Mouse (Mus musculus) CH12.LX (cell line): ENCODE results near the gene Fermt2. TPM values are rescaled to one million over a fixed set of nuclear protein-coding genes. Genes with fewer than 3 reads are reported as not detected.

Experiments
- DNase-seq: peaks from one replicate; pipeline ENCODE4 v3.0.0-alpha.2; 2013; ENCODE audit errors: extremely low read depth
- H3K27ac ChIP-seq: 2 replicates; pipeline ENCODE4 v1.5.1; 2012; ENCODE audit warnings: low read depth, mild to moderate bottlenecking, control low read depth, moderate library complexity; ENCODE audit not compliant: insufficient read depth
- H3K27me3 ChIP-seq: replicated peaks from 2 replicates; pipeline ENCODE3; 2012; ENCODE audit warnings: inconsistent platforms
- H3K36me3 ChIP-seq, 2 experiments: replicated peaks in 1 of 2; 2 replicates each; pipeline versions ENCODE3 to v1.6.1; 2012; ENCODE audit warnings: inconsistent platforms in 1 of 2, low read length in 1 of 2, mild to moderate bottlenecking in 1 of 2, mixed read lengths in 1 of 2, moderate library complexity in 1 of 2; ENCODE audit not compliant: control insufficient read depth in 1 of 2, insufficient read depth in 1 of 2
- H3K4me1 ChIP-seq, 2 experiments: 2 replicates each; pipeline ENCODE4 v1.6.1; 2012; ENCODE audit warnings: inconsistent platforms in 1 of 2, moderate library complexity in 1 of 2; ENCODE audit not compliant: insufficient read depth in 2 of 2, control insufficient read depth in 1 of 2
- H3K4me2 ChIP-seq: 2 replicates; pipeline ENCODE4 v1.6.1; 2012; ENCODE audit warnings: low read depth, mild to moderate bottlenecking, control low read depth; ENCODE audit not compliant: poor library complexity, insufficient read depth, severe bottlenecking
- H3K4me3 ChIP-seq, 3 experiments: fragments of 150-350 bp in 1 of 3; sonication (generic) in 1 of 3; replicated peaks in 1 of 3; 2 replicates each; pipeline versions ENCODE3 to v1.5.1; 2011 to 2012; ENCODE audit warnings: low read depth in 2 of 3, low read length in 2 of 3, mild to moderate bottlenecking in 2 of 3, moderate library complexity in 2 of 3, control low read depth in 1 of 3, improper control_type of control experiment in 1 of 3, inconsistent platforms in 1 of 3, mixed read lengths in 1 of 3; ENCODE audit not compliant: poor library complexity in 1 of 3
- H3K79me2 ChIP-seq: replicated peaks from 2 replicates; pipeline ENCODE4 v1.6.1; 2012; ENCODE audit warnings: mild to moderate bottlenecking, moderate library complexity; ENCODE audit not compliant: control insufficient read depth, poor library complexity, insufficient read depth, severe bottlenecking; ENCODE audit errors: extremely low read depth
- H3K9ac ChIP-seq: 2 replicates; pipeline ENCODE4 v1.6.1; 2012; ENCODE audit warnings: low read depth, mild to moderate bottlenecking, control low read depth, moderate library complexity; ENCODE audit not compliant: insufficient read depth
- H3K9me3 ChIP-seq: replicated peaks from 2 replicates; pipeline ENCODE3; 2012; ENCODE audit warnings: low read length, inconsistent platforms, mixed read lengths
- BHLHE40 ChIP-seq: IDR thresholded peaks from 2 replicates; pipeline ENCODE4 v1.6.1; 2011; ENCODE audit warnings: mild to moderate bottlenecking, low read depth, low read length, improper control_type of control experiment
- CHD2 ChIP-seq: IDR thresholded peaks from 2 replicates; pipeline ENCODE4 v1.6.1; 2011; ENCODE audit warnings: low read length, improper control_type of control experiment
- CTCF ChIP-seq, 2 experiments: IDR thresholded peaks in 1 of 2; conservative IDR thresholded peaks in 1 of 2; 2 replicates each; pipeline ENCODE4 v1.5.1; 2011 to 2012; ENCODE audit warnings: low read depth in 2 of 2, low read length in 2 of 2, improper control_type of control experiment in 1 of 2, inconsistent platforms in 1 of 2, mild to moderate bottlenecking in 1 of 2, moderate library complexity in 1 of 2
- ELF1 ChIP-seq: IDR thresholded peaks from 2 replicates; pipeline ENCODE4 v1.6.1; 2014; ENCODE audit warnings: low read depth, mild to moderate bottlenecking, inconsistent platforms, low read length, improper control_type of control experiment
- EP300 ChIP-seq: IDR thresholded peaks from 2 replicates; pipeline ENCODE4 v1.6.1; 2011; ENCODE audit warnings: low read length, improper control_type of control experiment
- ETS1 ChIP-seq: conservative IDR thresholded peaks from 2 replicates; pipeline ENCODE4 v1.6.1; 2012; ENCODE audit warnings: low read depth, mild to moderate bottlenecking, inconsistent platforms, low read length, improper control_type of control experiment, moderate library complexity
- GABPA ChIP-seq: IDR thresholded peaks from 2 replicates; pipeline ENCODE4 v1.6.1; 2012; ENCODE audit warnings: low read depth, low read length, improper control_type of control experiment, inconsistent platforms; ENCODE audit not compliant: insufficient replicate concordance
- JUND ChIP-seq: conservative IDR thresholded peaks from 2 replicates; pipeline ENCODE4 v1.6.1; 2011; ENCODE audit warnings: low read depth, low read length, improper control_type of control experiment
- KAT2A ChIP-seq: IDR thresholded peaks from 2 replicates; pipeline ENCODE4 v1.6.1; 2012; ENCODE audit warnings: low read length, improper control_type of control experiment, inconsistent platforms; ENCODE audit not compliant: insufficient replicate concordance
- MAFK ChIP-seq: IDR thresholded peaks from 2 replicates; pipeline ENCODE4 v1.6.1; 2011; ENCODE audit warnings: low read length, improper control_type of control experiment; ENCODE audit not compliant: insufficient replicate concordance
- MAZ ChIP-seq: IDR thresholded peaks from 2 replicates; pipeline ENCODE4 v1.6.1; 2012; ENCODE audit warnings: low read depth, mild to moderate bottlenecking, inconsistent platforms, low read length, improper control_type of control experiment, moderate library complexity
- MEF2A ChIP-seq: IDR thresholded peaks from 2 replicates; pipeline ENCODE4 v1.6.1; 2014; ENCODE audit warnings: low read depth, mild to moderate bottlenecking, inconsistent platforms, low read length, improper control_type of control experiment, borderline replicate concordance
- MXI1 ChIP-seq: IDR thresholded peaks from 2 replicates; pipeline ENCODE4 v1.6.1; 2011; ENCODE audit warnings: mild to moderate bottlenecking, low read depth, low read length, improper control_type of control experiment
- MYC ChIP-seq: IDR thresholded peaks from 2 replicates; pipeline ENCODE4 v1.6.1; 2011; ENCODE audit warnings: low read depth, mild to moderate bottlenecking, improper control_type of control experiment, low read length
- NRF1 ChIP-seq: IDR thresholded peaks from 2 replicates; pipeline ENCODE4 v1.6.1; 2014; ENCODE audit warnings: low read depth, mild to moderate bottlenecking, inconsistent platforms, low read length, improper control_type of control experiment, moderate library complexity
- PAX5 ChIP-seq: IDR thresholded peaks from 2 replicates; pipeline ENCODE4 v1.6.1; 2012; ENCODE audit warnings: low read length, inconsistent platforms, mixed read lengths
- RCOR1 ChIP-seq: conservative IDR thresholded peaks from 2 replicates; pipeline ENCODE4 v1.6.1; 2012; ENCODE audit warnings: low read depth, mild to moderate bottlenecking, inconsistent platforms, low read length, improper control_type of control experiment
- SIN3A ChIP-seq: IDR thresholded peaks from 2 replicates; pipeline ENCODE4 v1.6.1; 2012; ENCODE audit warnings: low read length, improper control_type of control experiment, inconsistent platforms
- UBTF ChIP-seq: IDR thresholded peaks from 2 replicates; pipeline ENCODE4 v1.6.1; 2012; ENCODE audit warnings: low read depth, mild to moderate bottlenecking, inconsistent platforms, low read length, improper control_type of control experiment, moderate library complexity
- USF1 ChIP-seq: IDR thresholded peaks from 2 replicates; pipeline ENCODE4 v1.6.1; 2014; ENCODE audit warnings: low read depth, mild to moderate bottlenecking, inconsistent platforms, low read length, improper control_type of control experiment
- ZC3H11A ChIP-seq: IDR thresholded peaks from 2 replicates; pipeline ENCODE4 v1.6.1; 2012; ENCODE audit warnings: low read depth, mild to moderate bottlenecking, inconsistent platforms, low read length, improper control_type of control experiment
- ZMIZ1 ChIP-seq: IDR thresholded peaks from 2 replicates; pipeline ENCODE4 v1.6.1; 2012; ENCODE audit warnings: low read depth, mild to moderate bottlenecking, inconsistent platforms, low read length, improper control_type of control experiment
- ZNF384 ChIP-seq: IDR thresholded peaks from 2 replicates; pipeline ENCODE4 v1.6.1; 2012; ENCODE audit warnings: low read depth, low read length, improper control_type of control experiment, inconsistent platforms
- dilution Hi-C: fragments of 300-500 bp; cut with MboI; formaldehyde crosslinking; loops from 2 replicates; pipeline ENCODE4 v1.14.3; 2020; ENCODE audit warnings: low sequenced_read_pairs; ENCODE audit not compliant: extremely low pct_unique_long_range_greater_than_20kb, extremely low pct_ligation_motif_present
- in situ Hi-C: fragments of 300-500 bp; cut with MboI; formaldehyde crosslinking; loops from 3 replicates; pipeline ENCODE4 v1.14.3; 2019; ENCODE audit warnings: low sequenced_read_pairs, low pct_ligation_motif_present, low pct_unique_long_range_greater_than_20kb, mixed read lengths
- polyA plus RNA-seq: library from polyadenylated mRNA; unstranded; fragments of >175 nt; gene quantifications from 2 replicates; pipeline ENCODE4 v1.2.1, GENCODE M21; 2012; ENCODE audit warnings: low read depth; ENCODE audit not compliant: insufficient read length
- total RNA-seq, 2 experiments: library from RNA; depleted of rRNA; stranded (reverse); fragments of 300-350 nt in 1 of 2; fragments of >200 nt in 1 of 2; gene quantifications; 2 replicates each; pipeline ENCODE4 v1.2.3; 2012 to 2014

The Fermt2 gene
- total and polyA plus RNA-seq, 3 experiments, result 0.41 TPM; not detected in 2

- Histone ChIP-seq H3K79me2 (no peaks in the 10 kb centered on the region), H3K4me3 (no peak overlapping the region), H3K4me2 (no peak overlapping the region), H3K27me3 (no peaks in the 10 kb centered on the region), H3K36me3 (no peaks in the 10 kb centered on the region)
- in situ Hi-C loops, result no loop called here
- DNase-seq, result no peak
- TF ChIP-seq MAZ (no peak), MXI1 (no peak), GABPA (no peak), EP300 (no peak), UBTF (no peak), BHLHE40 (no peak), SIN3A (no peak), MYC (no peak), ZMIZ1 (no peak), ELF1 (no peak), MEF2A (no peak), NRF1 (no peak), ZNF384 (no peak), USF1 (no peak), MAFK (no peak), PAX5 (no peak), ETS1 (no peak), CHD2 (no peak), KAT2A (no peak)
- TF ChIP-seq, all 38 proteins: peak for 0
- no peak overlapping the region for H3K27ac ChIP-seq
- no peak overlapping the region for H3K9ac ChIP-seq
- dilution Hi-C loops, result no loop called here
- no peaks in the 10 kb centered on the region for H3K9me3 ChIP-seq
- no peaks in the 10 kb centered on the region for H3K4me1 ChIP-seq
These were observed 51.4 kb downstream of the Fermt2 start for GRCm38 (mm10) chr14:45478515-45478914.

GRCm38 (mm10) chr14:45477651-45478050 is 52.3 kb downstream of the Fermt2 start:
- Histone ChIP-seq H3K36me3 (no peaks in the 10 kb centered on the region), H3K79me2 (no peaks in the 10 kb centered on the region), H3K4me3 (no peak overlapping the region), H3K4me2 (no peak overlapping the region), H3K4me1 (no peaks in the 10 kb centered on the region), H3K9ac (no peak overlapping the region), H3K9me3 (no peaks in the 10 kb centered on the region), H3K27me3 (no peaks in the 10 kb centered on the region), H3K27ac (no peak overlapping the region)
- dilution Hi-C loops, result no loop called here
- in situ Hi-C loops, result no loop called here
- no peak for TF ChIP-seq MEF2A
- TF ChIP-seq EP300, result no peak
- TF ChIP-seq PAX5, result no peak
- TF ChIP-seq RCOR1, result no peak
- no peak for TF ChIP-seq ZC3H11A
- no peak for TF ChIP-seq CTCF (conservative IDR thresholded peaks at IDR 0.05 in 1 of 2, IDR thresholded peaks at IDR 0.05 in 1 of 2; ENCODE audit: low read depth in 2 of 2, low read length in 2 of 2)
- no peak for TF ChIP-seq JUND
- TF ChIP-seq GABPA, result no peak
- no peak for DNase-seq
